Mouse (Mus musculus) heart, postnatal 0 days (tissue): ENCODE results near the gene Pde4c. TPM values are rescaled to one million over a fixed set of nuclear protein-coding genes. Genes with fewer than 3 reads are reported as not detected.

Experiments
- ATAC-seq: fragments of 200-750 bp; cut with Nextera tagmentation; 2 replicates; pipeline ENCODE4 v1.8.0; 2017; ENCODE audit warnings: low read depth, moderate number of reproducible peaks, moderate library complexity; ENCODE audit not compliant: insufficient read depth
- DNase-seq: peaks from one replicate; pipeline ENCODE4 v3.0.0-alpha.2; 2016; ENCODE audit warnings: low spot score
- H3K27ac ChIP-seq: fragments of 300-500 bp; sonication (generic); 2 replicates; pipeline ENCODE4 v1.5.1; 2014; ENCODE audit warnings: low read depth, mild to moderate bottlenecking
- H3K27me3 ChIP-seq: fragments of 300-500 bp; sonication (generic); 2 replicates; pipeline ENCODE4 v1.6.1; 2014; ENCODE audit warnings: low read length, mixed read lengths; ENCODE audit not compliant: control insufficient read depth, insufficient read depth
- H3K36me3 ChIP-seq: fragments of 300-500 bp; sonication (generic); replicated peaks from 2 replicates; pipeline ENCODE4 v1.6.1; 2014; ENCODE audit warnings: low read length, mixed read lengths; ENCODE audit not compliant: control insufficient read depth, insufficient read depth
- H3K4me1 ChIP-seq: fragments of 300-500 bp; sonication (generic); 2 replicates; pipeline ENCODE4 v1.6.1; 2014; ENCODE audit warnings: antibody characterized with exemption; ENCODE audit not compliant: control insufficient read depth, insufficient read depth
- H3K4me2 ChIP-seq: fragments of 300-500 bp; sonication (generic); 2 replicates; pipeline ENCODE4 v1.6.1; 2014; ENCODE audit warnings: low read depth, mild to moderate bottlenecking, low read length, moderate library complexity
- H3K4me3 ChIP-seq: fragments of 300-500 bp; sonication (generic); 2 replicates; pipeline ENCODE4 v1.5.1; 2014; ENCODE audit warnings: low read depth, low read length
- H3K9ac ChIP-seq: fragments of 300-500 bp; sonication (generic); replicated peaks from 2 replicates; pipeline ENCODE4 v1.6.1; 2014; ENCODE audit warnings: low read depth, low read length, mixed read lengths
- H3K9me3 ChIP-seq: fragments of 300-500 bp; sonication (generic); replicated peaks from 2 replicates; pipeline ENCODE4 v1.6.1; 2016; ENCODE audit warnings: low read length; ENCODE audit not compliant: control insufficient read depth
- CTCF ChIP-seq: IDR thresholded peaks from 2 replicates; pipeline ENCODE4 v1.5.1; 2016; ENCODE audit warnings: antibody characterized with exemption, control low read depth, low read depth
- EP300 ChIP-seq: IDR thresholded peaks from 2 replicates; pipeline ENCODE4 v1.6.1; 2016; ENCODE audit warnings: antibody characterized with exemption, low read depth
- WGBS: fragments of 180-500 bp; shearing (Covaris S2); extraction: QIAGEN DNeasy Blood & Tissue Kit; methylation state at CpG from one replicate; pipeline ENCODE4 v1.1.7; 2014; 5-methylcytosine and 5-hydroxymethylcytosine counted together
- polyA plus RNA-seq: library from polyadenylated mRNA; unstranded; fragments of >200 nt; fragmentation: Nextera tagmentation; extraction: Ambion mirVana; gene quantifications from 2 replicates; pipeline ENCODE4 v1.2.1, GENCODE M21; 2015
- total RNA-seq: library from RNA; depleted of rRNA; stranded (reverse); fragments of >200 nt; gene quantifications from 2 replicates; pipeline ENCODE4 v1.2.3, GENCODE M21; 2014; ENCODE audit warnings: low replicate concordance

The Pde4c gene
- total and polyA plus RNA-seq, 2 experiments from 2014 or later: 0.42 to 0.56 TPM

DNA sequence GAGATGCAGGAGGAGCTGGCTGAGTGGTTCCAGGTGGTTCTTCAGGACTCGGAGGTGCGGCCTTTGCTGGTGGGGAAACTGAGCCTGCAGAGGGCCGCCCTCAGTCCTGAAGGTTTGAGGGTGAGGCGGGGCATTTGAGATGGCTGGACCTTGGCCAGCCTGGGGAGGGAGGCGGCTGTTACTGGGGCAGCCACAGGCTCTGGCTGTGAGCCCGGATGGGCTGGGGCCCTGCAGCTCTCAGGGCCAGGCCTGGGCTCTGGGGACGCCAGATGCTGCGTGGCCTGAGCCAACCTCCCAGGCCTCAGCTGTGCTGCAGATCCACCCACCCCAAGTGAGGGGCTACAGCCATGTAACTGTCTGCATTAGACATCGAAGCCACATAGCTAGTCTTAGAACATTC is 50.3 kb downstream of the Pde4c start:
- Histone ChIP-seq H3K27me3 (no peaks in the 10 kb centered on the region), H3K4me2 (no peak overlapping the region), H3K9me3 (no peaks in the 10 kb centered on the region), H3K27ac (peak overlapping the region; percentile 46; the same call in 1 of the 2 replicates), H3K9ac (peak overlapping the region; percentile 21; the same call in 1 of the 2 replicates), H3K4me1 (peaks cover 26% of the 10 kb centered on the region), H3K36me3 (peaks cover 22% of the 10 kb centered on the region), H3K4me3 (no peak overlapping the region)
- WGBS: 24% methylated on average over 9 of the region's 9 CpGs
- ATAC-seq (peak; percentile 28; the same call in 1 of the 2 replicates), DNase-seq (peak; percentile 85)
- TF ChIP-seq CTCF (no peak), EP300 (no peak; the same call in 1 of the 2 replicates)

DNA sequence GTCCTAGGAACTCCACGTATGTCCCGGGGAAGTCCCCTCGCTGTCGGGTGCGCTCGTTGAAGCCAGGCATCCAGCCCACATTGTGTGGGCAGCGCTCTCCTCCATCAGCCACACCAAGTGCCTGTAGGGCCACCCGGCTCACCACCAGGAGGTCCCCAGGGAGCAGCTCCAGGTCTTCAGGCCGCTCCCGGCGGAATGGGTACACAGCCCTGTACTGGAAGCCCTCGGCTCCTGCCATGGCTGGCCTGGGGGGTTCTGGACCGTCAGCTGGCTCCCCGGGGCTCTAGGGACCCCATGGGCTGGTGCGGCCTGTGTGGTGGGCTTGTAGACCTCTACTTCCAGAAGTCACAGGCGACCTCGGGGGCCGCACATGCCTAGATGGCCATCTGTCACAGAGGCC is 51.2 kb downstream of the Pde4c start:
- no peak overlapping the region for H3K27ac ChIP-seq
- peaks cover 26% of the 10 kb centered on the region for H3K4me1 ChIP-seq
- ATAC-seq: no peak
- peaks cover 19% of the 10 kb centered on the region for H3K36me3 ChIP-seq
- TF ChIP-seq EP300 (no peak), CTCF (no peak)
- H3K27me3 ChIP-seq: no peaks in the 10 kb centered on the region
- H3K9me3 ChIP-seq: no peaks in the 10 kb centered on the region
- peak overlapping the region; percentile 100; the same call in 1 of the 2 replicates for H3K4me2 ChIP-seq
- no peak overlapping the region for H3K4me3 ChIP-seq
- H3K9ac ChIP-seq: peak overlapping the region; percentile 95
- DNase-seq: no peak
- 92% methylated on average over 18 of the region's 18 CpGs for WGBS

DNA sequence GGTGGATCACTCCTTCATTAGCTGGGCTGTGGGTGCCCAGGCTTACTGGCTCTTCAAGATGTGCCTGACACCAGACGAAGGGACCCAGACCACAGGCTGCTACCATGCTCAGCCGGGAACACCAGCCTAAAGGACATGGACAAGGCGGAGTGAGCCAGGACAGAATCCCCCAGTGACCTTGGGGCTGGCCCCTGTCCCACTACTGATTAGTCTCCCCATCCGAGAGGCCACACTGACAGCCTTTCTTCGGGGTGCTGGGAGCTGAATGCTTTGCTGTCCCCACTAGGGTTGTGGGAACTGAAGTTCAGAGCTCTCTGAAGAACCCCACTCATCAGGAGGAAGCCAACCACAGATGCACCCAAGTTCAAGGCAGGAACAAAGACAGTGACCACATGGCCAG is 51.7 kb downstream of the Pde4c start:
- Histone ChIP-seq H3K4me1 (peaks cover 26% of the 10 kb centered on the region), H3K9ac (peak overlapping the region; percentile 95), H3K4me2 (peak overlapping the region; percentile 100), H3K27ac (no peak overlapping the region), H3K4me3 (peak overlapping the region; percentile 86; the same call in 1 of the 2 replicates), H3K9me3 (no peaks in the 10 kb centered on the region), H3K27me3 (no peaks in the 10 kb centered on the region), H3K36me3 (peaks cover 17% of the 10 kb centered on the region)
- WGBS: 73% methylated on average over 5 of the region's 5 CpGs
- ATAC-seq (no peak), DNase-seq (no peak)
- TF ChIP-seq EP300: no peak
- TF ChIP-seq CTCF: no peak

GRCm38 (mm10) chr8:70775851-70776495 is 52.5 kb downstream of the Pde4c start:
- Histone ChIP-seq H3K27ac (peak overlapping the region; percentile 98), H3K36me3 (peaks cover 17% of the 10 kb centered on the region), H3K4me2 (peak overlapping the region; percentile 100), H3K4me1 (peaks cover 26% of the 10 kb centered on the region), H3K9me3 (no peaks in the 10 kb centered on the region), H3K9ac (peak overlapping the region; percentile 95), H3K27me3 (no peaks in the 10 kb centered on the region), H3K4me3 (peak overlapping the region; percentile 86)
- 0 out of 2 replicates have a peak, but pooled peaks have one; percentile 0 for ATAC-seq
- 2% methylated on average over 34 of the region's 34 CpGs for WGBS
- DNase-seq: no peak
- no peak for TF ChIP-seq EP300

DNA sequence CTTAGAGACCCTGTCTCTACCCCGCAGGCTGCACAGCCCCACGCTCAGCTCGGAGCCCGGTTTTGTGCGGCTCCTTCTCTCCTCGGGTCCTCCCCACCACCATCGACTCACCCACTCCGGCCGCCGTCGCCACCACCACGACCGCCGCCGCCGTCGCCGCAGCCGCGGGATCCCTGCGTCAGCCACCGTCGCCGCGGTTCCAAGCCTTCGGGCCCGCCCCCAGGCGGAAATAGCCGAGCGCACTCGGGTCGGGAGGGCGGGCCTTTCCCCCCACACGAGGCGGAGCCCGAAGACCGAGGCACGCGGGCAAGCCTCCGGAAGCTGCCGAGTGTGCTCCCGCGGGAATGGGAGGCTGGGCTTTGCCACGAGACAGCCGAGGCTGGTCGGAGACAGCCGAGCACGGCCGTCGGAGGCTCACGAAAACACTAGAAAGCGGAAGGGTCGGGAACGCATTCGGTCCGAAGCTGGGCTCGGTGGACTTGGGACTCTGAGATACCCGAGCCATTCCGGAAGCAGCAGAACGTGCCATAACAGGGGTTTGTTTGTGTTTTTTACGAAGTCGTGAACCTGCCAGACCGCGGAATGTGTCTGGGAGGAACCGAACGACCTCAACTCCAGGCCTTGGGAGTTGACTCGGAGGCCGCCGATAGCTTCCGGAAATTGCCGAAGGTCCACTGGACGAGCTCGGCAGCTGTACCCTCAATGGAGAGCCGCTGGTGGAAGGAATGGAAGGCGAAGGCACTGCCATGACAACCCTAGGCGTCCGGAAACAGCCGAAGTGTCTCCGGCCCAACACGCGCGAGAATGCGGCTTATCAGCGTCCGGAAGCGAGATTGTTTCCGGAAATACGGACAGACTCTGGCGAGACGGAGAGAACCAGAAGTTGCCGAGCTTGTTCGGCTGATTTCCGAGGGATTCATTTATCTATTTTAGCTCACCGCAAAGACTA is 53.2 kb downstream of the Pde4c start, which contains the start of gene Pik3r2:
Gene Pik3r2, minus strand, starts transcription at position 218 of the 949 bp plus-strand sequence.
- DNase-seq: peak; percentile 98
- TF ChIP-seq EP300 (peak; percentile 91), CTCF (0 out of 2 replicates have a peak, but pooled peaks have one; percentile 16)
- peaks cover 15% of the 10 kb centered on the region for H3K36me3 ChIP-seq
- H3K9ac ChIP-seq: peak within 1 kb of the TSS; percentile 95
- H3K27me3 ChIP-seq: no peaks in the 10 kb centered on the region
- peak within 1 kb of the TSS; percentile 100 for H3K4me2 ChIP-seq
- H3K27ac ChIP-seq: peak within 1 kb of the TSS; percentile 98
- peaks cover 26% of the 10 kb centered on the region for H3K4me1 ChIP-seq
- H3K9me3 ChIP-seq: no peaks in the 10 kb centered on the region
- WGBS: under 1% methylated on average over 90 of the region's 94 CpGs
- peak; percentile 92 for ATAC-seq
- peak within 1 kb of the TSS; percentile 86 for H3K4me3 ChIP-seq
